Mouse (Mus musculus): ENCODE measurements around the gene Rccd1. TPM values are rescaled to one million over a fixed set of nuclear protein-coding genes. Genes with fewer than 3 reads are reported as not detected.
A peak's percentile ranks its signal among the peaks of the same experiment; 100 is the strongest.

Gene Rccd1
- polyA plus RNA-seq, 1 experiment from 2014 or later, result 7.0 TPM

- Histone ChIP-seq H3K36me3 (ENCODE audit: control insufficient read depth, insufficient read depth, low read length) (peaks cover 82% of the 10 kb centered on the region), H3K9ac (ENCODE audit: low read length) (no peak overlapping the region), H3K27me3 (replicated peaks; ENCODE audit: control insufficient read depth, insufficient read depth, low read length) (no peaks in the 10 kb centered on the region), H3K4me1 (ENCODE audit: control insufficient read depth, insufficient read depth, low read length) (no peaks in the 10 kb centered on the region), H3K4me3 (ENCODE audit: low read depth, low read length) (no peak overlapping the region), H3K9me3 (replicated peaks; ENCODE audit: control insufficient read depth, low read length) (no peaks in the 10 kb centered on the region), H3K4me2 (ENCODE audit: low read length) (no peak overlapping the region), H3K27ac (ENCODE audit: low read depth, low read length) (no peak overlapping the region)
- WGBS, result 87% methylated on average over 5 of the region's 5 CpGs
- DNase-seq (ENCODE audit: low spot score) (no peak), ATAC-seq (no peak)
Observed at GRCm38 (mm10) chr7:80284391-80284790, 39.9 kb downstream of the Rccd1 start.

GRCm38 (mm10) chr7:80283226-80283918 lies 40.9 kb downstream of the Rccd1 start:
- H3K36me3 ChIP-seq (ENCODE audit: control insufficient read depth, insufficient read depth, low read length), result peaks cover 86% of the 10 kb centered on the region
- H3K9me3 ChIP-seq (replicated peaks; ENCODE audit: control insufficient read depth, low read length), result no peaks in the 10 kb centered on the region
- H3K4me2 ChIP-seq (ENCODE audit: low read length), result no peak overlapping the region
- DNase-seq (ENCODE audit: low spot score) (no peak), ATAC-seq (no peak)
- H3K27ac ChIP-seq (ENCODE audit: low read depth, low read length), result no peak overlapping the region
- no peak overlapping the region for H3K9ac ChIP-seq (ENCODE audit: low read length)
- H3K27me3 ChIP-seq (replicated peaks; ENCODE audit: control insufficient read depth, insufficient read depth, low read length), result no peaks in the 10 kb centered on the region
- H3K4me3 ChIP-seq (ENCODE audit: low read depth, low read length), result no peak overlapping the region
- WGBS, result 92% methylated on average over 3 of the region's 3 CpGs
- no peaks in the 10 kb centered on the region for H3K4me1 ChIP-seq (ENCODE audit: control insufficient read depth, insufficient read depth, low read length)

- no peak overlapping the region for H3K27ac ChIP-seq (ENCODE audit: low read depth, low read length)
- no peak overlapping the region for H3K4me2 ChIP-seq (ENCODE audit: low read length)
- ATAC-seq (no peak), DNase-seq (ENCODE audit: low spot score) (no peak)
- peaks cover 81% of the 10 kb centered on the region for H3K36me3 ChIP-seq (ENCODE audit: control insufficient read depth, insufficient read depth, low read length)
- no peak overlapping the region for H3K4me3 ChIP-seq (ENCODE audit: low read depth, low read length)
- no peak overlapping the region for H3K9ac ChIP-seq (ENCODE audit: low read length)
- no peaks in the 10 kb centered on the region for H3K4me1 ChIP-seq (ENCODE audit: control insufficient read depth, insufficient read depth, low read length)
- 87% methylated on average over 3 of the region's 3 CpGs for WGBS
- no peaks in the 10 kb centered on the region for H3K27me3 ChIP-seq (replicated peaks; ENCODE audit: control insufficient read depth, insufficient read depth, low read length)
- no peaks in the 10 kb centered on the region for H3K9me3 ChIP-seq (replicated peaks; ENCODE audit: control insufficient read depth, low read length)
Observed at GRCm38 (mm10) chr7:80281646-80282045, 42.6 kb downstream of the Rccd1 start.

- H3K4me3 ChIP-seq (ENCODE audit: low read depth, low read length), result no peak overlapping the region
- H3K36me3 ChIP-seq (ENCODE audit: control insufficient read depth, insufficient read depth, low read length), result peaks cover 82% of the 10 kb centered on the region
- DNase-seq (ENCODE audit: low spot score) (no peak), ATAC-seq (no peak)
- no peaks in the 10 kb centered on the region for H3K4me1 ChIP-seq (ENCODE audit: control insufficient read depth, insufficient read depth, low read length)
- no peak overlapping the region for H3K4me2 ChIP-seq (ENCODE audit: low read length)
- WGBS, result 91% methylated on average over 2 of the region's 2 CpGs
- H3K9ac ChIP-seq (ENCODE audit: low read length), result no peak overlapping the region
- H3K9me3 ChIP-seq (replicated peaks; ENCODE audit: control insufficient read depth, low read length), result no peaks in the 10 kb centered on the region
- H3K27ac ChIP-seq (ENCODE audit: low read depth, low read length), result no peak overlapping the region
- H3K27me3 ChIP-seq (replicated peaks; ENCODE audit: control insufficient read depth, insufficient read depth, low read length), result no peaks in the 10 kb centered on the region
Observed at GRCm38 (mm10) chr7:80280998-80281397, 43.3 kb downstream of the Rccd1 start.

- ATAC-seq, result no peak
- Histone ChIP-seq H3K4me3 (ENCODE audit: low read depth, low read length) (no peak overlapping the region), H3K36me3 (ENCODE audit: control insufficient read depth, insufficient read depth, low read length) (peaks cover 80% of the 10 kb centered on the region), H3K4me1 (ENCODE audit: control insufficient read depth, insufficient read depth, low read length) (no peaks in the 10 kb centered on the region), H3K27ac (ENCODE audit: low read depth, low read length) (no peak overlapping the region), H3K4me2 (ENCODE audit: low read length) (no peak overlapping the region), H3K9me3 (replicated peaks; ENCODE audit: control insufficient read depth, low read length) (peaks cover 3% of the 10 kb centered on the region), H3K9ac (ENCODE audit: low read length) (no peak overlapping the region), H3K27me3 (replicated peaks; ENCODE audit: control insufficient read depth, insufficient read depth, low read length) (no peaks in the 10 kb centered on the region)
- WGBS, result 83% methylated on average over 10 of the region's 10 CpGs
- no peak for DNase-seq (ENCODE audit: low spot score)
Observed at GRCm38 (mm10) chr7:80280032-80280431, 44.2 kb downstream of the Rccd1 start.

GRCm38 (mm10) chr7:80276374-80276773 lies 47.9 kb downstream of the Rccd1 start:
- peaks cover 14% of the 10 kb centered on the region for H3K9me3 ChIP-seq (replicated peaks; ENCODE audit: control insufficient read depth, low read length)
- H3K4me1 ChIP-seq (ENCODE audit: control insufficient read depth, insufficient read depth, low read length), result no peaks in the 10 kb centered on the region
- H3K27me3 ChIP-seq (replicated peaks; ENCODE audit: control insufficient read depth, insufficient read depth, low read length), result no peaks in the 10 kb centered on the region
- H3K4me2 ChIP-seq (ENCODE audit: low read length), result no peak overlapping the region
- H3K4me3 ChIP-seq (ENCODE audit: low read depth, low read length), result no peak overlapping the region
- H3K36me3 ChIP-seq (ENCODE audit: control insufficient read depth, insufficient read depth, low read length), result peaks cover 72% of the 10 kb centered on the region
- no peak overlapping the region for H3K9ac ChIP-seq (ENCODE audit: low read length)
- DNase-seq (ENCODE audit: low spot score) (no peak), ATAC-seq (no peak)
- over 99% methylated on average over 4 of the region's 4 CpGs for WGBS
- no peak overlapping the region for H3K27ac ChIP-seq (ENCODE audit: low read depth, low read length)

- Histone ChIP-seq H3K4me1 (ENCODE audit: control insufficient read depth, insufficient read depth, low read length) (peaks cover 18% of the 10 kb centered on the region), H3K4me2 (ENCODE audit: low read length) (no peak overlapping the region), H3K4me3 (ENCODE audit: low read depth, low read length) (no peak overlapping the region), H3K9me3 (replicated peaks; ENCODE audit: control insufficient read depth, low read length) (peaks cover 14% of the 10 kb centered on the region), H3K27me3 (replicated peaks; ENCODE audit: control insufficient read depth, insufficient read depth, low read length) (no peaks in the 10 kb centered on the region), H3K36me3 (ENCODE audit: control insufficient read depth, insufficient read depth, low read length) (peaks cover 51% of the 10 kb centered on the region), H3K9ac (ENCODE audit: low read length) (no peak overlapping the region), H3K27ac (ENCODE audit: low read depth, low read length) (no peak overlapping the region)
- ATAC-seq, result no peak
- 93% methylated on average over 2 of the region's 2 CpGs for WGBS
- DNase-seq (ENCODE audit: low spot score), result no peak
Observed at GRCm38 (mm10) chr7:80273456-80273855, 50.8 kb downstream of the Rccd1 start.

GRCm38 (mm10) chr7:80269751-80270255 lies 54.5 kb downstream of the Rccd1 start:
- H3K4me3 ChIP-seq (ENCODE audit: low read depth, low read length), result peak overlapping the region; percentile 80
- H3K4me1 ChIP-seq (ENCODE audit: control insufficient read depth, insufficient read depth, low read length), result peaks cover 18% of the 10 kb centered on the region
- ATAC-seq (peak; percentile 53), DNase-seq (ENCODE audit: low spot score) (peak; percentile 30)
- H3K9me3 ChIP-seq (replicated peaks; ENCODE audit: control insufficient read depth, low read length), result peaks cover 9% of the 10 kb centered on the region
- H3K27me3 ChIP-seq (replicated peaks; ENCODE audit: control insufficient read depth, insufficient read depth, low read length), result no peaks in the 10 kb centered on the region
- peak overlapping the region; percentile 91 for H3K4me2 ChIP-seq (ENCODE audit: low read length)
- H3K9ac ChIP-seq (ENCODE audit: low read length), result peak overlapping the region; percentile 76
- peaks cover 45% of the 10 kb centered on the region for H3K36me3 ChIP-seq (ENCODE audit: control insufficient read depth, insufficient read depth, low read length)
- 2% methylated on average over 23 of the region's 23 CpGs for WGBS
- H3K27ac ChIP-seq (ENCODE audit: low read depth, low read length), result 0 out of 2 replicates have a peak overlapping the region, but pooled peaks have one; percentile 45

All from forebrain, embryonic 14.5 days (tissue).